Mouse (Mus musculus): ENCODE measurements around the gene Mapk8ip2. TPM values are rescaled to one million over a fixed set of nuclear protein-coding genes. Genes with fewer than 3 reads are reported as not detected.
A peak's percentile ranks its signal among the peaks of the same experiment; 100 is the strongest.

The Mapk8ip2 gene
- polyA plus RNA-seq, 1 experiment from 2014 or later, result 40.3 TPM

DNA sequence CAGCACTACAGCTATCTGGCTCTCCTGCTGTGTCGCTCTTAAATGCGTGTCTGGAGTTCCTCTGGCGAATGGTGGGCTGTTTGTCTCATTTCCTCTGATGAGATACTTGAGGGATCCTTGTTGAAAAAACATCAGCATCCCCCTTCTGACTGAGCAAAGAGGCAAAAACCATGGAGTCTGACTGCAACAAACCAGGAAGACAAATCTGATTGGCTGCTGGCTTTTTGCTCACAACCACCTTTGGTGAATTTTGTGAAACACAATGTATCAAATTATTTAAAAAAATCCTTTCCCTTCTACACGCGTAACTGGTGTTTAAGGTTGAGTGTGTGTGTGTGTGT is 22.7 kb downstream of the Mapk8ip2 start:
- Histone ChIP-seq H3K27me3 (ENCODE audit: insufficient read depth, poor library complexity, severe bottlenecking) (peaks cover 4% of the 10 kb centered on the region; the same call in 1 of the 2 replicates), H3K4me1 (replicated peaks) (peaks cover 37% of the 10 kb centered on the region), H3K27ac (peak overlapping the region; percentile 87), H3K36me3 (0 out of 2 replicates have a peak, but pooled peaks cover 5% of the 10 kb centered on the region), H3K9me3 (no peaks in the 10 kb centered on the region), H3K4me3 (peak overlapping the region; percentile 64)
- WGBS, result 10% methylated on average over 5 of the region's 5 CpGs
- DNase-seq (ENCODE audit: low spot score), result no peak

GRCm38 (mm10) chr15:89477091-89477491 is 23.4 kb downstream of the Mapk8ip2 start, which contains the start of gene Arsa:
TSS of gene Arsa (minus strand) at chr15:89477425.
- Histone ChIP-seq H3K36me3 (0 out of 2 replicates have a peak, but pooled peaks cover 5% of the 10 kb centered on the region), H3K9me3 (no peaks in the 10 kb centered on the region), H3K27me3 (ENCODE audit: insufficient read depth, poor library complexity, severe bottlenecking) (peaks cover 4% of the 10 kb centered on the region; the same call in 1 of the 2 replicates), H3K4me1 (replicated peaks) (peaks cover 37% of the 10 kb centered on the region), H3K27ac (peak within 1 kb of the TSS; percentile 87), H3K4me3 (peak within 1 kb of the TSS; percentile 64)
- DNase-seq (ENCODE audit: low spot score), result no peak
- WGBS, result 31% methylated on average over 9 of the region's 9 CpGs

- H3K9me3 ChIP-seq, result no peaks in the 10 kb centered on the region
- 40% methylated on average over 8 of the region's 8 CpGs for WGBS
- H3K36me3 ChIP-seq, result 0 out of 2 replicates have a peak, but pooled peaks cover 5% of the 10 kb centered on the region
- H3K4me1 ChIP-seq (replicated peaks), result peaks cover 37% of the 10 kb centered on the region
- DNase-seq (ENCODE audit: low spot score), result no peak
- H3K4me3 ChIP-seq, result no peak overlapping the region
- no peak overlapping the region for H3K27ac ChIP-seq
- peaks cover 4% of the 10 kb centered on the region; the same call in 1 of the 2 replicates for H3K27me3 ChIP-seq (ENCODE audit: insufficient read depth, poor library complexity, severe bottlenecking)
These were observed 24.1 kb downstream of the Mapk8ip2 start for GRCm38 (mm10) chr15:89477806-89478205.

DNA sequence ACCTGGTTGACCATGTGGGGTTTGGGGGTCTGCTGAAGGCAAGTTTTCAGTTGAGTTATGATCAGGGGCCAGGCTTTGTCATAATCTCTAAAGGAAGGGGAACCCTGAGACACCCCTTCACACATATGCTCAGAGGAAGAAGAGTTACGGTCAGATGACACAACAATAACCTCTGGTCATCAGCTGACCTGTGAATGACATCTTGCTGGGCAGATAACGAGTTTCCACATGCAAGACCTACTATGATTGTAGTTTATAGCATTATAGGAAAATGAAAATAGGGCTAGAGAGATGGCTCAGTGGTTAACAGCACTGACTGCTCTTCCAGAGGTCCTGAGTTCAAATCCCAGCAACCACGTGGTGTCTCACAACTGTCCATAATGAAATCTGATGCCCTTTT is 24.9 kb downstream of the Mapk8ip2 start:
- DNase-seq (ENCODE audit: low spot score), result no peak
- no peaks in the 10 kb centered on the region for H3K9me3 ChIP-seq
- no peak overlapping the region for H3K4me3 ChIP-seq
- no peak overlapping the region for H3K27ac ChIP-seq
- WGBS, result 90% methylated on average over 3 of the region's 3 CpGs
- H3K36me3 ChIP-seq, result no peaks in the 10 kb centered on the region
- peaks cover 4% of the 10 kb centered on the region; the same call in 1 of the 2 replicates for H3K27me3 ChIP-seq (ENCODE audit: insufficient read depth, poor library complexity, severe bottlenecking)
- H3K4me1 ChIP-seq (replicated peaks), result peaks cover 37% of the 10 kb centered on the region

GRCm38 (mm10) chr15:89480584-89480983 is 26.9 kb downstream of the Mapk8ip2 start:
- Histone ChIP-seq H3K27me3 (ENCODE audit: insufficient read depth, poor library complexity, severe bottlenecking) (peaks cover 4% of the 10 kb centered on the region; the same call in 1 of the 2 replicates), H3K36me3 (no peaks in the 10 kb centered on the region), H3K9me3 (no peaks in the 10 kb centered on the region), H3K27ac (no peak overlapping the region), H3K4me1 (replicated peaks) (peaks cover 26% of the 10 kb centered on the region), H3K4me3 (no peak overlapping the region)
- WGBS, result 86% methylated on average over 8 of the region's 8 CpGs
- DNase-seq (ENCODE audit: low spot score), result no peak

DNA sequence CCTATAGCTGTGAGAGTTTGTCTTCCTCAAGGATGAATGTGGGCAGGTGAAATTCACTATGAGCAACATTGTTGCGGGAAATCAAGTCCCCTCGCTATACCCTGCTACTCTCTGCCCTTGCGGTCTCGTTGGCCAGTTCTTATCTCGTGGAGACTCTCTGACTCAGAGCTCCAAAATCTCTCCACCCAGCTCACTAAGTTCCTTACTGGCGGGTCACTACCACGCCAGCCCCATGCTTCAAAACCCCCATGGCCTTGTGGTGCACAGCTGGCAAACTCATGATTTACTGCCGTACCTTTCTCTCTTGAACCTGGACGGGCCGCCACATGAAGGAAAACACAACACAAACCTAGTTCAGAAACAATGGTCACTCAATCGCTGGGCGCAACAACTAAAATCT is 34.5 kb downstream of the Mapk8ip2 start:
- no peaks in the 10 kb centered on the region for H3K36me3 ChIP-seq
- 83% methylated on average over 12 of the region's 12 CpGs for WGBS
- no peaks in the 10 kb centered on the region for H3K4me1 ChIP-seq (replicated peaks)
- no peaks in the 10 kb centered on the region; the same call in 1 of the 2 replicates for H3K9me3 ChIP-seq
- DNase-seq (ENCODE audit: low spot score), result no peak
- H3K27ac ChIP-seq, result no peak overlapping the region
- no peak overlapping the region for H3K4me3 ChIP-seq
- no peaks in the 10 kb centered on the region for H3K27me3 ChIP-seq (ENCODE audit: insufficient read depth, poor library complexity, severe bottlenecking)

GRCm38 (mm10) chr15:89488611-89489117 is 35.0 kb downstream of the Mapk8ip2 start:
- DNase-seq (ENCODE audit: low spot score), result no peak
- Histone ChIP-seq H3K27me3 (ENCODE audit: insufficient read depth, poor library complexity, severe bottlenecking) (no peaks in the 10 kb centered on the region), H3K9me3 (no peaks in the 10 kb centered on the region; the same call in 1 of the 2 replicates), H3K4me1 (replicated peaks) (no peaks in the 10 kb centered on the region), H3K36me3 (no peaks in the 10 kb centered on the region), H3K27ac (no peak overlapping the region), H3K4me3 (no peak overlapping the region)
- 60% methylated on average over 14 of the region's 14 CpGs for WGBS

DNA sequence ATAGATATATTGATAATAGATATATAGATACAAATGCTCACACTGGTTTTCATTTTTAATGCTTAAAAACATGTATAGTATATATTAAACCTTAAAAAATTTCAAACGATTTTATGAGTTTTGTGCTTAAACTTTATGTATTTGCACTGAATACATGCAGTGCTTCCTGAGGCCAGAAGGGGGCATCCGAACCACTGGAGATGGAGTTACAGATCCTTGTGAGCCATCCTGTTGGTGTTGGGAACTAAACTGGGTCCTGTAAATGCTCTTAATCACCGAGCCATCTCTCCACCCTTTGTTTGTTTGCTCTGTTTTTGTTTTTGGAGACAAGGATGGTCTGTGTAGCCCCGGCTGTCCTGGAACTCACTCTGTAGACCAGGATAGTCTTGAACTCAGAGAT is 41.3 kb downstream of the Mapk8ip2 start:
- H3K36me3 ChIP-seq, result no peaks in the 10 kb centered on the region

DNA sequence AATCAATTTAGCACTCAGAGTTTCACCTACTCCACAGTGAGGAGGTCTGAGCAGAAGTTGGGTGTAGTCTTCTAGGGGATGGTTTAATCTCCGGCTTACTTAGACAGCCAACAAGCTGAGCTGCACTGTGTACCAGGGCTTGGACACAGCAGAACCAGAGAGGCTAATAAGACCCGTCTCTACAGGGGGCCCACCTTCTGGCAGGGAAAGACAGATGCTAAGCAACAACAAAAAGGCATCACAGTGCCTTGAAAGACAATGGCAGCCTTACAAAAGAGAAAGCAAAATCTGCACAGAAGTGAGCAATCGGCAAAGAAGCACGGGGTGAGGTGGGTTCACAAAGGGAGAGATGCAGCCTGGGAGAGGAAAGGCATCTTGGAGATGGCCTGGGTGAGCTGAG is 42.4 kb downstream of the Mapk8ip2 start:
- 25% methylated on average over 4 of the region's 4 CpGs for WGBS
- Histone ChIP-seq H3K4me1 (replicated peaks) (peaks cover 48% of the 10 kb centered on the region), H3K4me3 (0 out of 2 replicates have a peak overlapping the region, but pooled peaks have one; percentile 7), H3K9me3 (no peaks in the 10 kb centered on the region; the same call in 1 of the 2 replicates), H3K36me3 (no peaks in the 10 kb centered on the region), H3K27ac (peak overlapping the region; percentile 35; the same call in 1 of the 2 replicates), H3K27me3 (ENCODE audit: insufficient read depth, poor library complexity, severe bottlenecking) (peaks cover 45% of the 10 kb centered on the region)
- peak; percentile 24 for DNase-seq (ENCODE audit: low spot score)

More for the DNA sequence above, 41.3 kb downstream of the Mapk8ip2 start:
- DNase-seq (ENCODE audit: low spot score), result no peak
- Histone ChIP-seq H3K9me3 (no peaks in the 10 kb centered on the region; the same call in 1 of the 2 replicates), H3K4me1 (replicated peaks) (peaks cover 39% of the 10 kb centered on the region), H3K27me3 (ENCODE audit: insufficient read depth, poor library complexity, severe bottlenecking) (peaks cover 33% of the 10 kb centered on the region), H3K27ac (no peak overlapping the region), H3K4me3 (no peak overlapping the region)
- 82% methylated on average over 4 of the region's 4 CpGs for WGBS

- no peak for DNase-seq (ENCODE audit: low spot score)
- peaks cover 54% of the 10 kb centered on the region for H3K4me1 ChIP-seq (replicated peaks)
- H3K27ac ChIP-seq, result 0 out of 2 replicates have a peak overlapping the region, but pooled peaks have one; percentile 35
- H3K27me3 ChIP-seq (ENCODE audit: insufficient read depth, poor library complexity, severe bottlenecking), result peaks cover 52% of the 10 kb centered on the region
- no peak overlapping the region for H3K4me3 ChIP-seq
- H3K36me3 ChIP-seq, result no peaks in the 10 kb centered on the region
- H3K9me3 ChIP-seq, result no peaks in the 10 kb centered on the region; the same call in 1 of the 2 replicates
- 33% methylated on average over 2 of the region's 2 CpGs for WGBS
These were observed 43.1 kb downstream of the Mapk8ip2 start for GRCm38 (mm10) chr15:89496841-89497240.

DNA sequence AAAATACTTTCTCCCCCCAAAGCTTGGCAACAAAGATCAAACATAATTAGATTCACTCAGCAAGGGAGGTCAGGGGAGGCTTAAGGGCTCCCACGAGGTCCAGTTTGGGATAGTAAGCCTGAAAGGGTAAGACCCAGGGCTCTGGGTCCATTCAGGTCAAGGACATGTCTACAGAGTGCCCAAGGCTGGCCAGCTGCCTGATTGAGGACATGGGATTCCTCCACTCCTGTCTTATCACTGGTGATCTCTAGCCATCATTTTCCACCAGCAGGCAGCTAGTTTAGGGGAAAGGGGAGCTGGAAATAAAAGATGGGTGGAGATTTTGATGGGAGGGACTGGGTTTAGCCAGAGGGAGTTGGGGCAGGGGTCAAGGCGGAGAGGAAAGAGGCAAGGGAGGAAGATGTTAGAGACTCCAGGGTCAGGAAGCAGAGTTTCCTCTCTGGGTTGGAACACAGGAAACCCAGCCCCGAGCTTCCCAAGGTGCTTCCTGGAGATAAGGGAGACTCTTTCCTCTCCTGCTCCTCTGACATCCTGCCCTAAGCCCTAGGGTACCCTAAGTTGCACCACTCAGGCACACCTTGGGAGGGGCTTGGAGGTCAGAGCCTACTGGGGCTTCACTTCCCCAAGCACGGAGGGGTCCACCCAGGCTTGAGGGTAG is 43.8 kb downstream of the Mapk8ip2 start:
- peak; percentile 15 for DNase-seq (ENCODE audit: low spot score)
- Histone ChIP-seq H3K9me3 (no peaks in the 10 kb centered on the region; the same call in 1 of the 2 replicates), H3K27me3 (ENCODE audit: insufficient read depth, poor library complexity, severe bottlenecking) (peaks cover 58% of the 10 kb centered on the region), H3K4me3 (peak overlapping the region; percentile 80), H3K4me1 (replicated peaks) (peaks cover 54% of the 10 kb centered on the region), H3K36me3 (0 out of 2 replicates have a peak, but pooled peaks cover under 1% of the 10 kb centered on the region), H3K27ac (peak overlapping the region; percentile 92)
- 26% methylated on average over 4 of the region's 4 CpGs for WGBS

- peak; percentile 45 for DNase-seq (ENCODE audit: low spot score)
- H3K4me1 ChIP-seq (replicated peaks), result peaks cover 54% of the 10 kb centered on the region
- H3K27me3 ChIP-seq (ENCODE audit: insufficient read depth, poor library complexity, severe bottlenecking), result peaks cover 60% of the 10 kb centered on the region
- peak overlapping the region; percentile 80 for H3K4me3 ChIP-seq
- peak overlapping the region; percentile 92 for H3K27ac ChIP-seq
- H3K36me3 ChIP-seq, result peaks cover 8% of the 10 kb centered on the region
- WGBS, result 3% methylated on average over 41 of the region's 41 CpGs
- H3K9me3 ChIP-seq, result no peaks in the 10 kb centered on the region
These were observed 44.6 kb downstream of the Mapk8ip2 start for GRCm38 (mm10) chr15:89498049-89498960.

Measured in hindbrain, embryonic 10.5 days (tissue).